ENCODE assay signal across 14 mouse cellular contexts in genomic region chr1:160579309-160580233, GRCm38 (mm10).
A peak's percentile ranks its signal among the peaks of the same experiment; 100 is the strongest.
DNase-seq lines count a peak whose midpoint lies in the region; ATAC-seq and TF ChIP-seq lines count a peak whose summit lies in the region.
"Had no signal": no experiment of that assay in that cellular context is flagged by ENCODE, and none has a peak within 500 bp of the region (broad histone marks: within the 10 kb centered on the region; RNA-seq: fewer than 3 reads in every experiment).

No protein-coding gene starts in this region.

- H3K4me1 ChIP-seq in hindbrain, postnatal 0 days (ENCODE audit: insufficient read depth, low read length) = no peaks in the 10 kb centered on the region
- H3K4me1 ChIP-seq in lung, adult 2 months (ENCODE audit: control insufficient read depth, insufficient read depth, low read length) = no peaks in the 10 kb centered on the region
- no peaks in the 10 kb centered on the region for H3K4me1 ChIP-seq in liver, embryonic 11.5 days (replicated peaks; ENCODE audit: control insufficient read depth, insufficient read depth, low read length)
- H3K4me1 ChIP-seq: embryonic facial prominence, embryonic 13.5 days; limb, embryonic 10.5 days; neural tube, embryonic 13.5 days had no signal

- TF ChIP-seq POLR2A in lung, adult 2 months (IDR thresholded peaks at IDR 0.05; ENCODE audit: borderline replicate concordance, extremely low read depth, low read depth, low read length) = no peak

- peak overlapping the region; percentile 22; the same call in 1 of the 2 replicates for H3K27ac ChIP-seq in hindbrain, postnatal 0 days
- no peak overlapping the region for H3K27ac ChIP-seq in liver, embryonic 11.5 days (ENCODE audit: low read depth, low read length)
- H3K27ac ChIP-seq: embryonic facial prominence, embryonic 13.5 days; limb, embryonic 10.5 days; neural tube, embryonic 13.5 days had no signal

- no peak for DNase-seq in frontal cortex, postnatal 25 days (ENCODE audit: low spot score in 2 of 2)
- peak; percentile 35 for DNase-seq in right cerebral cortex, adult 18-20 months
- DNase-seq in right cerebral cortex, postnatal 4 days = no peak
- peak; percentile 38 for DNase-seq in hindbrain, postnatal 0 days (ENCODE audit: low spot score)
- DNase-seq in lung, adult 2 months = no peak
- no peak for DNase-seq in liver, embryonic 11.5 days (ENCODE audit: low spot score)
- DNase-seq in urinary bladder, postnatal 25 days (ENCODE audit: low spot score) = no peak
- DNase-seq: heart, postnatal 4 days; thymus, postnatal 25 days had no signal

- no peaks in the 10 kb centered on the region for H3K27me3 ChIP-seq in hindbrain, postnatal 0 days (ENCODE audit: insufficient read depth, low read length)
- H3K27me3 ChIP-seq in liver, embryonic 11.5 days (replicated peaks; ENCODE audit: control insufficient read depth, insufficient read depth, low read length) = no peaks in the 10 kb centered on the region
- H3K27me3 ChIP-seq: embryonic facial prominence, embryonic 13.5 days; neural tube, embryonic 13.5 days had no signal

- no peaks in the 10 kb centered on the region for H3K36me3 ChIP-seq in hindbrain, postnatal 0 days (ENCODE audit: insufficient read depth, low read length)
- no peaks in the 10 kb centered on the region for H3K36me3 ChIP-seq in liver, embryonic 11.5 days (ENCODE audit: control insufficient read depth, insufficient read depth, low read length)
- H3K36me3 ChIP-seq: embryonic facial prominence, embryonic 13.5 days; limb, embryonic 10.5 days; neural tube, embryonic 13.5 days had no signal

- ATAC-seq in frontal cortex, adult (ENCODE audit: low TSS enrichment) = peak; percentile 87
- ATAC-seq in hindbrain, postnatal 0 days = peak; percentile 67
- no peak for ATAC-seq in liver, embryonic 11.5 days (replicated peaks; ENCODE audit: low FRiP score)
- ATAC-seq: activated CD4-positive, CD25-positive, alpha-beta regulatory T cell, adult 4 months had no signal

- peak overlapping the region; percentile 45 for H3K4me2 ChIP-seq in hindbrain, postnatal 0 days (ENCODE audit: low read depth, low read length)
- H3K4me2 ChIP-seq in liver, embryonic 11.5 days = no peak overlapping the region
- H3K4me2 ChIP-seq: embryonic facial prominence, embryonic 13.5 days; neural tube, embryonic 13.5 days had no signal

- peak overlapping the region; percentile 28 for H3K4me3 ChIP-seq in hindbrain, postnatal 0 days (ENCODE audit: low read length)
- no peak overlapping the region for H3K4me3 ChIP-seq in lung, adult 2 months (replicated peaks; ENCODE audit: extremely low read depth, low read depth, low read length)
- no peak overlapping the region for H3K4me3 ChIP-seq in liver, embryonic 11.5 days (ENCODE audit: low read depth, low read length)
- H3K4me3 ChIP-seq: embryonic facial prominence, embryonic 13.5 days; limb, embryonic 10.5 days; neural tube, embryonic 13.5 days had no signal

- H3K9ac ChIP-seq in hindbrain, postnatal 0 days (replicated peaks; ENCODE audit: low read length) = peak overlapping the region; percentile 6; the same call in 1 of the 2 replicates
- no peak overlapping the region for H3K9ac ChIP-seq in liver, embryonic 11.5 days (ENCODE audit: low read depth, low read length)
- H3K9ac ChIP-seq: embryonic facial prominence, embryonic 13.5 days; neural tube, embryonic 13.5 days had no signal

- no peaks in the 10 kb centered on the region for H3K9me3 ChIP-seq in hindbrain, postnatal 0 days (ENCODE audit: low read length)
- H3K9me3 ChIP-seq in liver, embryonic 11.5 days (ENCODE audit: control insufficient read depth, low read length) = no peaks in the 10 kb centered on the region
- H3K9me3 ChIP-seq: embryonic facial prominence, embryonic 13.5 days; limb, embryonic 10.5 days; neural tube, embryonic 13.5 days had no signal

- 36% methylated on average over 12 of the region's 12 CpGs for WGBS in hindbrain, postnatal 0 days
- WGBS in lung, adult 2 months = 68% methylated on average over 12 of the region's 12 CpGs
- WGBS in liver, embryonic 11.5 days = 72% methylated on average over 12 of the region's 12 CpGs

- no peak for TF ChIP-seq CTCF in hindbrain, postnatal 0 days (IDR thresholded peaks at IDR 0.05; ENCODE audit: low read depth)
- no peak for TF ChIP-seq CTCF in lung, adult 2 months (IDR thresholded peaks at IDR 0.05; ENCODE audit: insufficient read depth, low read length)

Comparison
In these comparisons a context has a peak if more than half of its experiments do, and no peak if none do; other contexts are left out.
1. DNase-seq: peak in right cerebral cortex, adult 18-20 months (single experiment) and hindbrain, postnatal 0 days (single experiment); none in frontal cortex, postnatal 25 days (0 of 2), right cerebral cortex, postnatal 4 days (single experiment), lung, adult 2 months (single experiment), liver, embryonic 11.5 days (single experiment) and urinary bladder, postnatal 25 days (single experiment).